25 mouse cellular contexts compared by ENCODE assay signal in genomic region chr6:124874348-124874747, GRCm38 (mm10). TPM values are rescaled to one million over a fixed set of nuclear protein-coding genes. Genes with fewer than 3 reads are reported as not detected.
DNase-seq lines count a peak whose midpoint lies in the region; ATAC-seq and TF ChIP-seq lines count a peak whose summit lies in the region.
"Had no signal": no experiment of that assay in that cellular context is flagged by ENCODE, and none has a peak within 500 bp of the region (broad histone marks: within the 10 kb centered on the region; RNA-seq: fewer than 3 reads in every experiment).

No protein-coding gene starts in this region.

- H3K9ac ChIP-seq in lung, postnatal 0 days (replicated peaks; ENCODE audit: low read depth) = no peak overlapping the region
- H3K9ac ChIP-seq: embryonic facial prominence, embryonic 12.5 days had no signal

- no peak overlapping the region for H3K4me3 ChIP-seq in lung, postnatal 0 days (ENCODE audit: low read depth, low read length)
- H3K4me3 ChIP-seq in macrophage (ENCODE audit: inconsistent target) = no peak overlapping the region
- H3K4me3 ChIP-seq: embryonic facial prominence, embryonic 10.5 days; embryonic facial prominence, embryonic 12.5 days; forebrain, embryonic 10.5 days; forebrain, embryonic 12.5 days had no signal

- H3K79me2 ChIP-seq in macrophage (ENCODE audit: inconsistent target) = no peaks in the 10 kb centered on the region

- TF ChIP-seq CTCF in lung, postnatal 0 days (IDR thresholded peaks at IDR 0.05) = 0 out of 2 replicates have a peak, but pooled peaks have one; percentile 15

- TF ChIP-seq EP300 in lung, postnatal 0 days (IDR thresholded peaks at IDR 0.05) = no peak

- no peaks in the 10 kb centered on the region for H3K4me1 ChIP-seq in lung, postnatal 0 days (ENCODE audit: insufficient read depth, low read depth, low read length)
- H3K4me1 ChIP-seq: embryonic facial prominence, embryonic 12.5 days; forebrain, embryonic 12.5 days had no signal

- no peak overlapping the region for H3K27ac ChIP-seq in lung, postnatal 0 days (ENCODE audit: low read length)
- H3K27ac ChIP-seq in macrophage = peak overlapping the region; percentile 36
- H3K27ac ChIP-seq: embryonic facial prominence, embryonic 10.5 days; embryonic facial prominence, embryonic 12.5 days; forebrain, embryonic 10.5 days; forebrain, embryonic 12.5 days had no signal

- no peaks in the 10 kb centered on the region for H3K9me3 ChIP-seq in lung, postnatal 0 days (ENCODE audit: low read length)
- H3K9me3 ChIP-seq: embryonic facial prominence, embryonic 10.5 days; embryonic facial prominence, embryonic 12.5 days; forebrain, embryonic 10.5 days; forebrain, embryonic 12.5 days had no signal

- no peaks in the 10 kb centered on the region for H3K27me3 ChIP-seq in lung, postnatal 0 days (replicated peaks; ENCODE audit: insufficient read depth, low read length)
- H3K27me3 ChIP-seq: embryonic facial prominence, embryonic 12.5 days; forebrain, embryonic 12.5 days had no signal

- H3K36me3 ChIP-seq in lung, postnatal 0 days (ENCODE audit: insufficient read depth, low read length) = no peaks in the 10 kb centered on the region
- H3K36me3 ChIP-seq in macrophage (ENCODE audit: inconsistent target) = no peaks in the 10 kb centered on the region
- H3K36me3 ChIP-seq: embryonic facial prominence, embryonic 10.5 days; embryonic facial prominence, embryonic 12.5 days; forebrain, embryonic 10.5 days; forebrain, embryonic 12.5 days had no signal

- no peak for DNase-seq in lung, postnatal 0 days (ENCODE audit: low spot score)
- no peak for DNase-seq in lung, postnatal 4 days
- no peak for DNase-seq in cerebellum, adult 9-11 months
- DNase-seq in cerebellum, postnatal 4 days (ENCODE audit: low spot score in 2 of 2) = no peak
- no peak for DNase-seq in cerebellum, adult 18-20 months
- DNase-seq: adrenal gland, adult 2 months; adrenal gland, postnatal 10 days; adrenal gland, postnatal 25 days; B cell, adult 2 months; cerebellum, adult 11-12 months; cerebellum, adult 8-10 months; cerebellum, postnatal 10 days; cerebellum, postnatal 25 days had no signal

- 28% methylated on average over 2 of the region's 3 CpGs for WGBS in lung, postnatal 0 days
- WGBS in macrophage (ENCODE audit: missing documents) = 0% methylated on average over 2 of the region's 3 CpGs

- H3K4me2 ChIP-seq in lung, postnatal 0 days (replicated peaks; ENCODE audit: low read depth, low read length) = no peak overlapping the region
- H3K4me2 ChIP-seq: embryonic facial prominence, embryonic 12.5 days; forebrain, embryonic 12.5 days had no signal

- no peak for ATAC-seq in lung, postnatal 0 days
- 0 out of 2 replicates have a peak, but pooled peaks have one; percentile 39 for ATAC-seq in common myeloid progenitor, adult 5-6 weeks (replicated peaks; ENCODE audit: low read depth, poor library complexity, severe bottlenecking)
- peak; percentile 48 for ATAC-seq in megakaryocyte progenitor cell, adult 5-6 weeks (replicated peaks; ENCODE audit: poor library complexity)
- ATAC-seq: CD4-positive, CD25-positive, alpha-beta regulatory T cell, adult 4 months; forebrain, embryonic 14.5 days; forebrain, embryonic 16.5 days had no signal

RNA-seq across cellular contexts. Expression of gene Gpr162, which starts 10.6 kb away (rescaled TPM):
- 0.20 and 0.26 TPM in 2 replicates for polyA plus RNA-seq in lung, postnatal 0 days (2015; fragmentation: Nextera tagmentation; extraction: Ambion mirVana)
- 0.24 and 0.32 TPM in 2 replicates for total RNA-seq in common myeloid progenitor, adult 5-6 weeks (2017)
- total RNA-seq in macrophage (2018; cell fraction: chromatin; rRNA removed) = 100 to 1,000 TPM in 12 of 26 experiments, 10 to 100 TPM in 14; 15.9 to 245 (median 96.3) TPM
- total RNA-seq in macrophage (2018; cell fraction: cytosol; rRNA removed) = 100 to 1,000 TPM in 22 of 26 experiments, 10 to 100 TPM in 4; 80.6 to 184 (median 135) TPM
- 100 to 1,000 TPM in 22 of 26 experiments, 10 to 100 TPM in 4; 50.7 to 342 (median 209) TPM for total RNA-seq in macrophage (2018; cell fraction: nucleus; rRNA removed)
- 20.0 to 195 TPM (median 70.2 TPM) in 3 replicates for polyA plus RNA-seq in macrophage (2018)
- total RNA-seq in megakaryocyte progenitor cell, adult 5-6 weeks (2015) = not detected in 2 replicates
- not detected in 2 replicates for total RNA-seq in megakaryocyte progenitor cell, adult 5-6 weeks (2017)
- polyA plus RNA-seq: CD4-positive, CD25-positive, alpha-beta regulatory T cell, adult 4 months had no signal

RNA-seq across cellular contexts. Expression of gene Cd4, which starts 13.7 kb away (rescaled TPM):
- 0.07 and 0.10 TPM in 2 replicates for polyA plus RNA-seq in lung, postnatal 0 days (2015; fragmentation: Nextera tagmentation; extraction: Ambion mirVana)
- total RNA-seq in common myeloid progenitor, adult 5-6 weeks (2017) = 0.73 TPM in 2 replicates
- total RNA-seq in macrophage (2018; cell fraction: chromatin; rRNA removed) = 10 to 100 TPM in 18 of 26 experiments, 1 to 10 TPM in 8; 2.5 to 44.4 (median 21.1) TPM
- 100 to 1,000 TPM in 2 of 26 experiments, 10 to 100 TPM in 24; 45.5 to 121 (median 68.1) TPM for total RNA-seq in macrophage (2018; cell fraction: cytosol; rRNA removed)
- total RNA-seq in macrophage (2018; cell fraction: nucleus; rRNA removed) = 100 to 1,000 TPM in 11 of 26 experiments, 10 to 100 TPM in 15; 14.7 to 155 (median 90.6) TPM
- polyA plus RNA-seq in macrophage (2018) = 49.3 to 211 TPM (median 83.5 TPM) in 3 replicates
- 0.42 and 1.0 TPM in 2 replicates for total RNA-seq in megakaryocyte progenitor cell, adult 5-6 weeks (2015)
- 0.08 and 1.0 TPM in 2 replicates for total RNA-seq in megakaryocyte progenitor cell, adult 5-6 weeks (2017)
- total RNA-seq: MEL had no signal
- polyA plus RNA-seq: embryonic facial prominence, embryonic 10.5 days; forebrain, embryonic 10.5 days had no signal

RNA-seq across cellular contexts. Expression of gene P3h3, which starts 16.8 kb away (rescaled TPM):
- polyA plus RNA-seq in lung, postnatal 0 days (2015; fragmentation: Nextera tagmentation; extraction: Ambion mirVana) = 8.4 and 9.3 TPM in 2 replicates
- 8.3 and 8.7 TPM in 2 replicates for total RNA-seq in common myeloid progenitor, adult 5-6 weeks (2017)
- 100 to 1,000 TPM in 19 of 26 experiments, 10 to 100 TPM in 7; 12.4 to 330 (median 173) TPM for total RNA-seq in macrophage (2018; cell fraction: chromatin; rRNA removed)
- total RNA-seq in macrophage (2018; cell fraction: cytosol; rRNA removed) = 10 to 100 TPM in 15 of 26 experiments, 1 to 10 TPM in 11; 4.9 to 18.1 (median 11.9) TPM
- total RNA-seq in macrophage (2018; cell fraction: nucleus; rRNA removed) = 100 to 1,000 TPM in 9 of 26 experiments, 10 to 100 TPM in 17; 16.6 to 205 (median 76.4) TPM
- 9.8 to 27.6 TPM (median 12.3 TPM) in 3 replicates for polyA plus RNA-seq in macrophage (2018)
- total RNA-seq in megakaryocyte progenitor cell, adult 5-6 weeks (2015) = 1.3 and 3.5 TPM in 2 replicates
- 1.00 and 2.5 TPM in 2 replicates for total RNA-seq in megakaryocyte progenitor cell, adult 5-6 weeks (2017)

RNA-seq across cellular contexts. Expression of gene Gnb3, which starts 34.3 kb away (rescaled TPM):
- 0.24 and 0.26 TPM in 2 replicates for polyA plus RNA-seq in lung, postnatal 0 days (2015; fragmentation: Nextera tagmentation; extraction: Ambion mirVana)
- not detected in 2 replicates for total RNA-seq in common myeloid progenitor, adult 5-6 weeks (2017)
- total RNA-seq in macrophage (2018; cell fraction: chromatin; rRNA removed) = 10 to 100 TPM in 1 of 26 experiments, 1 to 10 TPM in 16, under 1 TPM in 6, not detected in 3; 0.50 to 10.1 (median 2.0) TPM
- total RNA-seq in macrophage (2018; cell fraction: cytosol; rRNA removed) = under 1 TPM in 10 of 26 experiments, not detected in 16; 0.09 to 0.48 (median 0.13) TPM
- 1 to 10 TPM in 18 of 26 experiments, under 1 TPM in 7, not detected in 1; 0.26 to 8.7 (median 1.4) TPM for total RNA-seq in macrophage (2018; cell fraction: nucleus; rRNA removed)
- polyA plus RNA-seq in macrophage (2018) = 0.27 TPM in 1 of 3 replicates, not detected in the others
- total RNA-seq in megakaryocyte progenitor cell, adult 5-6 weeks (2015) = not detected in 2 replicates
- not detected in 2 replicates for total RNA-seq in megakaryocyte progenitor cell, adult 5-6 weeks (2017)
- total RNA-seq: ES-E14 had no signal
- polyA plus RNA-seq: CD4-positive, CD25-positive, alpha-beta regulatory T cell, adult 4 months had no signal

RNA-seq across cellular contexts. Expression of gene Lag3, which starts 37.2 kb away (rescaled TPM):
- 2.3 TPM in 2 replicates for polyA plus RNA-seq in lung, postnatal 0 days (2015; fragmentation: Nextera tagmentation; extraction: Ambion mirVana)
- total RNA-seq in common myeloid progenitor, adult 5-6 weeks (2017) = 0.82 and 1.6 TPM in 2 replicates
- 10 to 100 TPM in 4 of 26 experiments, 1 to 10 TPM in 22; 1.3 to 20.8 (median 4.7) TPM for total RNA-seq in macrophage (2018; cell fraction: chromatin; rRNA removed)
- total RNA-seq in macrophage (2018; cell fraction: cytosol; rRNA removed) = 1 to 10 TPM in 25 of 26 experiments, under 1 TPM in 1; 0.95 to 8.6 (median 2.9) TPM
- 10 to 100 TPM in 15 of 26 experiments, 1 to 10 TPM in 11; 2.1 to 34.0 (median 11.5) TPM for total RNA-seq in macrophage (2018; cell fraction: nucleus; rRNA removed)
- polyA plus RNA-seq in macrophage (2018) = 1.5 to 1.8 TPM (median 1.5 TPM) in 3 replicates
- total RNA-seq in megakaryocyte progenitor cell, adult 5-6 weeks (2015) = 0.81 and 1.3 TPM in 2 replicates
- 0.08 and 1.0 TPM in 2 replicates for total RNA-seq in megakaryocyte progenitor cell, adult 5-6 weeks (2017)
